Mouse (Mus musculus): ENCODE results near the gene Prr14l. TPM values are rescaled to one million over a fixed set of nuclear protein-coding genes. Genes with fewer than 3 reads are reported as not detected.
"Not testable (repeated sequence)": the region's sequence is repeated elsewhere in the genome, so short reads cannot be mapped to it uniquely, and the experiment has no call there.

Prr14l gene
- total RNA-seq, 1 experiment from 2014 or later: 22.1 TPM

- no peak for ATAC-seq (replicated peaks; ENCODE audit: insufficient number of reproducible peaks, low FRiP score, low TSS enrichment, poor library complexity, severe bottlenecking)
Observed at GRCm38 (mm10) chr5:32820471-32820870, 33.6 kb downstream of the Prr14l start.

- ATAC-seq (replicated peaks; ENCODE audit: insufficient number of reproducible peaks, low FRiP score, low TSS enrichment, poor library complexity, severe bottlenecking): no peak
Observed at GRCm38 (mm10) chr5:32815396-32815795, 38.7 kb downstream of the Prr14l start.

- ATAC-seq (replicated peaks; ENCODE audit: insufficient number of reproducible peaks, low FRiP score, low TSS enrichment, poor library complexity, severe bottlenecking): not testable (repeated sequence)
Observed at GRCm38 (mm10) chr5:32786454-32786853, 67.6 kb downstream of the Prr14l start.

- peak; percentile 98 for ATAC-seq (replicated peaks; ENCODE audit: insufficient number of reproducible peaks, low FRiP score, low TSS enrichment, poor library complexity, severe bottlenecking)
Observed at GRCm38 (mm10) chr5:32785313-32785915, 68.6 kb downstream of the Prr14l start, which contains the start of gene Pisd. Gene Pisd, minus strand, starts transcription at chr5:32785646.

- 0 out of 2 replicates have a peak, but pooled peaks have one; percentile 1 for ATAC-seq (replicated peaks; ENCODE audit: insufficient number of reproducible peaks, low FRiP score, low TSS enrichment, poor library complexity, severe bottlenecking)
Observed at GRCm38 (mm10) chr5:32784726-32785125, 69.3 kb downstream of the Prr14l start.

GRCm38 (mm10) chr5:32781596-32781995 lies 72.5 kb downstream of the Prr14l start:
- no peak for ATAC-seq (replicated peaks; ENCODE audit: insufficient number of reproducible peaks, low FRiP score, low TSS enrichment, poor library complexity, severe bottlenecking)

- ATAC-seq (replicated peaks; ENCODE audit: insufficient number of reproducible peaks, low FRiP score, low TSS enrichment, poor library complexity, severe bottlenecking): no peak
Observed at GRCm38 (mm10) chr5:32778168-32778567, 75.9 kb downstream of the Prr14l start.

- no peak for ATAC-seq (replicated peaks; ENCODE audit: insufficient number of reproducible peaks, low FRiP score, low TSS enrichment, poor library complexity, severe bottlenecking)
Observed at GRCm38 (mm10) chr5:32772361-32772760, 81.7 kb downstream of the Prr14l start.

- ATAC-seq (replicated peaks; ENCODE audit: insufficient number of reproducible peaks, low FRiP score, low TSS enrichment, poor library complexity, severe bottlenecking): no peak
Observed at GRCm38 (mm10) chr5:32767636-32768373, 86.3 kb downstream of the Prr14l start.

- ATAC-seq (replicated peaks; ENCODE audit: insufficient number of reproducible peaks, low FRiP score, low TSS enrichment, poor library complexity, severe bottlenecking): no peak
Observed at GRCm38 (mm10) chr5:32767004-32767403, 87.1 kb downstream of the Prr14l start.

GRCm38 (mm10) chr5:32761566-32762140 lies 92.4 kb downstream of the Prr14l start:
- no peak; the same call in 1 of the 2 replicates for ATAC-seq (replicated peaks; ENCODE audit: insufficient number of reproducible peaks, low FRiP score, low TSS enrichment, poor library complexity, severe bottlenecking)

GRCm38 (mm10) chr5:32760787-32761186 lies 93.3 kb downstream of the Prr14l start:
- no peak for ATAC-seq (replicated peaks; ENCODE audit: insufficient number of reproducible peaks, low FRiP score, low TSS enrichment, poor library complexity, severe bottlenecking)

GRCm38 (mm10) chr5:32760352-32760751 lies 93.7 kb downstream of the Prr14l start:
- ATAC-seq (replicated peaks; ENCODE audit: insufficient number of reproducible peaks, low FRiP score, low TSS enrichment, poor library complexity, severe bottlenecking): not testable (repeated sequence)

GRCm38 (mm10) chr5:32759662-32760061 lies 94.4 kb downstream of the Prr14l start:
- ATAC-seq (replicated peaks; ENCODE audit: insufficient number of reproducible peaks, low FRiP score, low TSS enrichment, poor library complexity, severe bottlenecking): no peak

GRCm38 (mm10) chr5:32756141-32756540 lies 97.9 kb downstream of the Prr14l start:
- no peak for ATAC-seq (replicated peaks; ENCODE audit: insufficient number of reproducible peaks, low FRiP score, low TSS enrichment, poor library complexity, severe bottlenecking)

GRCm38 (mm10) chr5:32751736-32752135 lies 102.3 kb downstream of the Prr14l start:
- ATAC-seq (replicated peaks; ENCODE audit: insufficient number of reproducible peaks, low FRiP score, low TSS enrichment, poor library complexity, severe bottlenecking): no peak

- ATAC-seq (replicated peaks; ENCODE audit: insufficient number of reproducible peaks, low FRiP score, low TSS enrichment, poor library complexity, severe bottlenecking): no peak
Observed at GRCm38 (mm10) chr5:32748936-32749335, 105.1 kb downstream of the Prr14l start.

- ATAC-seq (replicated peaks; ENCODE audit: insufficient number of reproducible peaks, low FRiP score, low TSS enrichment, poor library complexity, severe bottlenecking): no peak
Observed at GRCm38 (mm10) chr5:32747650-32748375, 106.2 kb downstream of the Prr14l start.
